Mouse (Mus musculus): ENCODE measurements around the gene Wdr31.
A peak's percentile ranks its signal among the peaks of the same experiment; 100 is the strongest.

Gene Wdr31

DNA sequence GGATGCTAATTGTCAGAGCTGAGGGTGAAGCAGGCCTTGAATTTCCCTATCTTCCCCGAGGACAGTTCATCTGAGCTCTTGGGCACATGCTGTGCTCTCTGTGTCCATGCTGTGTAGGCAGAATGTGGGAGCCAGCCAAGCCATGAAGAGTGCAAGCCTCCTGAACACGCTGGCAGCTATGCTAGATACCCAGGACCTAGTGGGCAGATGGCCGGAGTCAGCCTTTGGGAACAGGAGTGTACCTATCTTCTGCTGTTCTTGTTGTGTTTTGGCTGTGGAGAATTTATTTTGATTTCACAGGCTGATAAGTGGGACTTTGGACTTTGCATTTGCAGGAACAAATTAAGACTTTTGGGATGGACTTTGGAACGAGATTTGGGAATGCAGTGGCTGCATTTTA is 30.2 kb downstream of the Wdr31 start:
- no peak for DNase-seq (ENCODE audit: low spot score in 2 of 2)

DNA sequence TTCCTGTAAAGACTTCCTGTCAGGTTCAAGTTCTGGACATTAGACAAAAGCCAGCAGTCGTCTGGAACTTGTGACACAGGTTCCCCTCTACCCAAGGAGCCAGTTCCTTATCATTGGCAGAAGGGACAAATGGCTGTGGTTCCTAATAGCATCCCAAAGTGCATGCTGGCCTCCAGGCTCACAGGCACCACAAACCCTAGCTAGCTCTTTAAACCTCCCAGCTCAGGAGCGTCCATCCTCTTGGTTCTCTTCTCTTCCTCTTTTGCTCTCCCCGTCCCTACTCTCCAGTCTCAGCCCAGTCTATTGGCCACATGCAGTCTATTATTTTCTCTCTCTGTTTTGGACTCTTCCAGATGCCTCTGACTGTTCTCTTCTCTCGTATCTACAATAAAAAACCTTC is 30.9 kb downstream of the Wdr31 start:
- DNase-seq (ENCODE audit: low spot score in 2 of 2): no peak

DNA sequence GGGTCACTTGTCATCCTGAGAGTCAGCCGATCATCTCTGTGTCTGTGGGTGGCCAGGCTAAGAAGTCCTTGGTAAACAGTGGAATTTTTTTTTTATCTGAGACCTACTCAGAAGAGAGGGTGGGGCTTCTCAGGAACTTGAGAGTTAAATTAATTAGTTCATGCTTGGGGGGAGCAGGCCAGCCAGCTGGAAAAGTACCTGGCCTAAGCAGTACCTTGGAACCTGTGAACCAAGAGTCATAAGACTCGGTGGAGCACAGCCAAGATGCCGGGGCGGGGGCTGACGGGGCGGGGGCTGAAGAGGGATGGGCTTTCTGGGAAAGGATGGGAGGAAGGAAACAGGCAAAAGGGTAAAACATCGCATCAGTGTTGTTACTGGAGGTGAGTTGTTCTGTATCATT is 32.8 kb downstream of the Wdr31 start:
- DNase-seq (ENCODE audit: low spot score in 2 of 2): no peak

DNA sequence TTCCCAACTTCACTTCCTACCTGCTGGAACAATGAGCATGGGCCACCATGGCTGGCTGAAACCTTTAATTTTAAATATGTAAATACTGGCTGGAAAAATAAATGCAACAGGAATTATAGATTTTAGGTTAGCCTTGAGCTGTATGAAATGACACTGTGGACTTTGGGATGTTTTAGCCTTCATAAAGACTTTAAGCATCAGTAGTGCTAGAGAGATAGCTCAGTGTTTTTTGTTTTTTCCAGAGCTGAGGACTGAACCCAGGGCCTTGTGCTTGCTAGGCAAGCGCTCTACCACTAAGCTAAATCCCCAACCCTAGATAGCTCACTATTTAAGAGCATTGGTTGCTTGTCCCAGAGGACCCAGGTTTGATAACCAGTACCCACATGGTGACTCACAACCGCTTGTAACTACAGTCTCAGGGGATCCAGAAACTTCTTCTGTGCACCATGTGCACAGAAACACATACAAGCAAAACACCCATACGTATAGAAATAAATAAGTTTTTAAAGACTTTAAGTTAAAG is 33.4 kb downstream of the Wdr31 start:
- DNase-seq (ENCODE audit: low spot score in 2 of 2): no peak

DNA sequence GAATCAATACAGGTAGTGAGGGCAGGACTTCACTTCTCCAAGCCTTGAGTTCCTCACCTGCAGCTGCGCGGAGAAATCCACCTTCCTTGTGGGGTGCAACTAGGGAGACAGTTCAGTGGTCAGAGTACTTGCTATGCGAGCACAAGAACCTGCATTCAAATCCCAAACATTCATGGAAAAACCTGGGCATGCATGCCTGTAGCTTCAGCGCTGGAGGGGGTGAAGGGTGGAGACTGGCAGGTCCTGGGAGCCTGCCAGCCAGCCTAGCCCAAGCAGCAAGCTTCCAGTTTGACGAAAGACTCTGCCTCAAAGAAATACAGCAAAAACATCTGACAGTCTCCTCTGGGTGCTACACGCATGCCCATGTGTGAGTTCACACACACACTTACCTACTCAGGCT is 35.6 kb downstream of the Wdr31 start, which contains the start of gene Rnf183:
TSS of gene Rnf183 (minus strand) at position 172 of the 400 bp plus-strand sequence.
- no peak for DNase-seq (ENCODE audit: low spot score in 2 of 2)

DNA sequence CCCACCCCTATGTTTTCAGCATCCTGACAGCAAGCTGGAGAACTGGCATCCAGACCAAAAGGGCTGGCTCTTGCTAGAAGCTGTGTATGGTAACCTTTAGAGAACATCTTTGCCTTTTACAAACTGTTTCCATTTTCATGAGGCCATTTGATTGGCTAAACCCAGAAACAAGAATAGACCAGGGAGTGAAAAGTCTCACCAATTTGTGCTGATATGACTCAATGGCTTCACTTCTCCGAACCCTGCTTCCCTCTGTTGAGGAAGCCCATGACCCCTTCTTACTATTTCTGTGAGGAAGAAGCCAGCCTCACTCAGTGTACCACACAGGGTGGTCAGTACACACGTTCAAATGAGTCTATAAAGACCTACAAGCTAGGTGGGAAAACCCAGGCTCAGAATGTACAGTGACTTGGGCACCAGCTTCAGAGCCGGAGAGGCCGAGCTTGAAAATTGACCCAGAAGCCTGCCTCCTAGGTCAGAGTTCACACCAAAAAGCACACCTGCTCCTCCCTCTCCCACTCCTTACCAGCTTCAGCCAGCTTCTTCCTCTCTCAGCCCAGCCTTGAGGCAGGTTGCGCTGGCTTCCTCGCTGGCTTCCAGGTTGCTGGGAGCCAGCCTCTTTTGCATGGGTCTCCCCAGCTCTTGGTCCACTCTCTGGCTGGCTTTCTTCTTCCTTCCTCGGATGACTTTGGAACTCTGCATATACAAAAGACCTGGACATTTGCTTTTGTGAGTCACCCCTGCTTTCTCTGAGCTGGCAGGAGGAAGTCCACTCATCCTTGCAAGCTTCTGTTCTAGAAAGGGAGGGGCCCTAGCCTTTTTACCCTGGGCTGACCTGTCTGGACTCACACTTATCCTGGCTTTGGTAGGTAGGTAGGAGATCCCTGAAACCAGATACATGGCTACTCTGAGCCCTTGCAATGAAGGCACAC is 36.5 kb downstream of the Wdr31 start:
- no peak for DNase-seq (ENCODE audit: low spot score in 2 of 2)

DNA sequence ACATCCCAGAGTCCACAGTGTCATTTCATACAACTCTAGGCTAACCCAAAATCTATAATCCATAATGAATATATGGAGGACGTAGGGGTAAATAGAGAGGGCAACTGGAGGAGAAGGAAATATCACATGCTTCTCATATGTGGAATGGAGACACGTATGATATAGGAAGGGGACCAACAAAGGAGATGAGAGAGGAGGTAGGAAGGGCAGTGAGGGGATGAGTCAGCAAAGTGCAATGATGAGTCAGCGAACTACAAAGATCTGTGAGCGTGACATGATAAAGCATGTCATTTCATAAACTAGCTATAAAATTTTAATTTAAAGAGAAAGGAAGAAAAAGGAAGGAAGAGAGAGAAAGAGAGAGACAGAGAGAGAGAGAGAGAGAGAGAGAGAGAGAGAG is 39.2 kb downstream of the Wdr31 start:
- no peak for DNase-seq (ENCODE audit: low spot score in 2 of 2)

DNA sequence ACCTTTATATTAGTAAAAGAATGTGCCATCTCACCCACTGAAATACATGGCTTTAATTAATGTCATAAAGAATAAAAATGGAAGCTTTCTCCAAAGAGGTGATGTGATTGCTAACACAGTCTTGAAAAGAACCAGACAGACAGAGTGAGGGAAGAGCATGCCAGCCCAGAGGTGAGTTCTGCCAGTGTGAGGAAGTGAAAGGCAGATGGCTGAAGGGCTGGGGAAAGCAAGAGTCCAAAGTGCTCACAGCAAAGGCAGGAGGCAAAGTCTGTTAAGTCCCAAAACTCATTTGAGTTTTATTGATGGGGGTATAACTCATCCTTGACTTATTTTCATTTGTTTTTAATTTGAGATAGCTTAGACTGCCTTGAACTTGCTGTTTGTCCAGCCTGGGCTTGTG is 40.0 kb downstream of the Wdr31 start:
- no peak for DNase-seq (ENCODE audit: low spot score in 2 of 2)

DNA sequence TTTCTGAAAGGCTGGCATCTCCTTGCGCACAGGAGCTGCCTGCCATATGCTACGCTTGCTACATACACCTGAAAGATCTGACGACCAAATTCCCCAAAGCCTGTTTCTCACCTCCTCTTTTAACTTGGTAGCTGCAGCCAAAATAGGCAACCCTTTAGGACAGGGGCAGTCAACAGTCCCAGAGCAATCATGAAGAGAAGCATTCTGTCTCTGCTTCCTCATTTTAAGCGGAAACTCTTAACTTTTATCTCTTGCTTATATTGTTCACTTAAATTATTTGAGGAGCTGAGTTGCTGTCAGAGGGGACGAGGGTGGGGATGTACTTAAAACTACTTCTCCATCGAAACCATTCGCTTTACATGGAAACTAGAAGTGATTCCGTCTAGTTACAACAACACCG is 41.1 kb downstream of the Wdr31 start:
- DNase-seq (ENCODE audit: low spot score in 2 of 2): no peak

DNA sequence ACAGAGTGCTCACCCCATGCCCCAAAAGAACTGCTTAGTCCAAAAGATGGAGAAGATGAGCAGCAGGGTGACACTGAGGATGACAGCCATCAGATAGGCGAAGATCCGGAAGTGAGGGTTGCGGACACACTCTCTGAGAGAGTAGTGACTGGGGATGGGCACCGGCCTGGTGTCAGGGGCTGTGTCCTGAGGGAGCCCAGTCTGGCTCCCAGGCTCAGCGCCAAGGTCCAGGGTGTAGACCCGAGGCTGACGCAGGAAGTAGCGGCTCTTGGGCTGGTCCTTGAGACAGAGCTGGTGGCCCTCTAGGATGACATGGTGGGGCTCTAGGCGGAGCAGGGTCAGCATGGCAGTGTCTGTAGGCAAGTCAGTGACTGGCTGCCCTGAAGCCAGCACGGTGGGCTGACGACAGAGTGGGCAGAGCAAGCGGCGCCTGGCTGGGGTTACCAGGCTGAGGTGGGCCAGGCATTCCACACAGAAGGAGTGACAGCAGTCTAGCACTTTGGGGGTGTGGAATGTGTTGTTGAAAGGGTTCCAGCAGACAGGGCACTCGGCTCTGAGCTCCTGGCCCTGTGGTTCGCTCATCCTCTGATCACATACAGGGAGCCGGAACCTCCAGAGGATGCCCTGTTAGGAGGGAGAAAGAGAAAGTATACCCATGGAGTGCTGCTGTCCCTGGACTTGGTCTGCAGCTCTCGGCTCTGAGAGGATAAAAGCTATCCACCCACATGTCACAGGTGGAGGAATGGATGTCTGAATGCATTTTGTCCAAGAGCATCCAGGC is 42.5 kb downstream of the Wdr31 start:
- DNase-seq (ENCODE audit: low spot score in 2 of 2): no peak

DNA sequence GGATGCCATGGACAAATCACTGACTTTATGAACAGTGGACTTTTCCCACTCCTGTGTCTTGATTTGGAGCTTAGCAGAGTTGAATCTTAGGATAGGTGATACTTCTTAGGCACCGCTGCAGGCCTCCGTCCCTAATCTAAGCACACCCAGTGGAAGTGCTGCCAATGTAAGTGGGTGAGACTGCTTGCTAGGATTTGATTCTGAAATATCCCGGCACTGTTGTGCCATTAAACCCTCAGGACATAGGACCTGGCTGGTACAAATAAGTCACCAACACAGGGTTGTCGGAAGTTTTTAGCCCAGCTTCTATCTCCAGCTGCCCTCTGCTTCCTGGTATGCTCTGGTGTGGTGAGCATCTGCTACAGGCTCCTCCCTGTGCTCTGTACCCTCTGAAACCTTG is 44.8 kb downstream of the Wdr31 start:
- no peak for DNase-seq (ENCODE audit: low spot score in 2 of 2)

DNA sequence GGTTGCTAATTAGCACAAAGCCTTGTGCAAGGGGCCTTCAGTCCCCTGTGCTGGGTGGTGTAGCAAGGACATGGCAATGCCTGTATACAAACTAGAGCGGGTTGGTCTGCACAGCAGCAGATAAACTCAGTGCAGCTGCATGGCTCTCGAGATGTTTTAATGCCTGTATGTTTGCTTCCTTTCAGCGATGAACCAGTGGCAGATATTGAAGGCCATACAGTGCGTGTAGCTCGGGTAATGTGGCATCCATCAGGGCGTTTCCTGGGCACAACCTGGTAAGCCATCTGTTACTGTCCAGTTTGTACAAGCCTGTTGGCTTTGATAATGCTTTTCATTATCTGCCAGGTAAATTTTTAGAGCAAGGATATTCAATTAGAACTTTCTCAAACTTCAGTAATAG is 51.6 kb downstream of the Wdr31 start:
- DNase-seq (ENCODE audit: low spot score in 2 of 2): no peak

DNA sequence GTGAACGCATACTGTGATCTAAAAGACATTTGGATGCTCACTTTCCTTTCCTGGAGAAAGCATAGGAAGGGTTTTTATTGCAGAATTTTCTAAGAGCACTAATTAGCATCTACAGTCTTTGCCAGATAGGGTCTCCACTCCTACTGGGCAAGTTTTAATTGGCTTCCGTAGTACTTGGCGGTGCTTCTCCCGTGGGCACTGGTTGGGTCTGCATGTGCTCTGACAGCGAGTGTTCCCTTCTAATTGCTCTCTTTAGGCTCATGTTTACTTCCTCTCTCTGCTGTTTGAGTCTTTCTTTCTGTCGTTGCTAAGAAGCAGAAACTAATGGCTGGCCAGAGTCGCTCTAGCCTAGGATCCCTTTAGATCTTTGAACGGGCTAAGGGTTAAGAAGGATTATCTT is 52.2 kb downstream of the Wdr31 start:
- no peak for DNase-seq (ENCODE audit: low spot score in 2 of 2)

DNA sequence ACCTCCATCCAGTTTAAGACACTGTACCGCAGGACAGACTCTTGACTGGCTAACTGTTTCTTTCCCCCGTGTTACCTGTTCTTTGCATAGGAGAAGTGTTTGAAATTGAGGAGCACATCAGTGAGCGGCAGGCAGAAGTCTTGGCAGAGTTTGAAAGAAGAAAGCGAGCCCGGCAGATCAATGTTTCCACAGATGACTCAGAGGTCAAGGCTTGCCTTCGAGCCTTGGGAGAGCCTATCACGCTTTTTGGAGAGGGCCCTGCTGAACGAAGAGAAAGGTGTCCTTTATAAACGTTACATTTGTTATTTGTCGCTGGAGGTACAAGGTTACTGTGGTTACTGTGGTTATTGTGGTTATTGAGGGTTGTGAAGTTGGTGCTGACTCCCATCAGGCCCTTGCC is 59.1 kb downstream of the Wdr31 start:
- no peak for DNase-seq (ENCODE audit: low spot score in 2 of 2)

DNA sequence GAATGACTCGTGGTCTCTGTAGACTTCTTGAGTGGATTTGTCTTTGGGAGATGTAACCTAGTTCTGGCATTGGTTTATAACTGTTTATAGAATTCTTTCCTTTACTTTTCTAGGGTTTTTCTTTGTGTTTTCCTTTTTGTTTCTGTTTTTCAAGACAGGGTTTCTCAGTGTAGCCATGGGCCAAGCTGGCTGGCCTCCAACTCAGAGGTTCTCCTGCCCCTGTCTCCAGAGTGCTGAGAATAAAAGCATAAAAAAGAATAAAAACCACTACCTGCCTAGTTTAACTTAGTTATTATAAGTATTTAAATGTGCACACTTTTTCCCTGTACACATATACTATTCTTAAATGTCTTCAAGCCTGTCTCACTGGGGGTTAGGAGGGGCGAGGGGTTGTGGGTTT is 60.4 kb downstream of the Wdr31 start:
- no peak for DNase-seq (ENCODE audit: low spot score in 2 of 2)

DNA sequence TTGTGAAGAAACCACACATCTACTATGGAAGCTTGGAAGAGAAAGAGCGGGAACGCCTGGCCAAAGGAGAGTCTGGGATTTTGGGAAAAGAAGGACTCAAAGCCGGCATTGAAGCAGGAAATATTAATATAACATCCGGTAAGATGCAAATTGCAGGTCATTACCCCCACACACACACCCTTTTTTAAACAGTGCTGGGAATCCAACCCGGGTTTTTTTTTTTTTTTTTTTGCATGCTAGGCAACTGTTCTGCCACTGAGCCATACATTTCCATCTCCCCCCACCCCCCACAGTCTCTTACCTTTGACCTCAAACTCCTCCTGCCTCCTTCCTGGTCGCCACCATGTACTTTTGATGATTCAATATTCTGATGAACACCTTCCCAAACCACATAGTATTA is 61.1 kb downstream of the Wdr31 start:
- DNase-seq (ENCODE audit: low spot score in 2 of 2): no peak

DNA sequence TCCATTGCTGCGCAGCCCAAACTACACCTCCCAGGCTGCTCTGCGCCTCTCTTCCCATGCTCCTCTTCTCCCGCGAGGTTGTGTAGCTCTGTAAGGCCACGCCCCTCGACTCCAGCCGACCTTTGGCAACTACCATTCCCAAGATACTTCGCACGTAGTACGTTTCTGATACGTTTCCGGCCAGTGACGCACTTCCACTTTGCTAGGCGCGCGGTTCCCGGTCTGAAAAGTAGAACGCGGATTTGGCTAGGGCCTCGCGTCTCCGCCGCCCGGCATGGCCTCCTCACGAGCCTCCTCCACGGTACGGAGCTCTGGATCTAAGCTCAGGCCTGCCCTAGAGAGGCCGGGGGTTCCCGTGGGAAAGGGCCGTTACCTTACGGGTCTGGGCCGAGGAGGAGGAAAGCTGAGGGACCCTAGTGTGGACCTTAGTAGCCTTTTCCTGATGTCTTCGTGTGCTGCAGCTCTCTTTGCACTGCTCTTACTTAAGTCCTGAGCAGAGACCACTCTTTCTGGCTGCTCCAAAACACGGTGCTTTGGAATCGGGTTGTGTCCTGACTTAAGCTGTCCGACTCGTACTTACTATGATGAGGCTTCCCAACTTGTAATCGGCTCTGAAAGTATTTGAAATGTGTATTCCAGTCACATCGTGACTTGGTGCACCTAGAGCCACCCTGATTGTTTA is 62.0 kb downstream of the Wdr31 start, which contains the start of the genes Cdc26 and Prpf4:
TSS of gene Cdc26 (minus strand) at position 42 of the 682 bp plus-strand sequence.
TSS of gene Prpf4 (plus strand) at position 197 of the 682 bp plus-strand sequence.
- DNase-seq (ENCODE audit: low spot score in 2 of 2): peak; percentile 98

DNA sequence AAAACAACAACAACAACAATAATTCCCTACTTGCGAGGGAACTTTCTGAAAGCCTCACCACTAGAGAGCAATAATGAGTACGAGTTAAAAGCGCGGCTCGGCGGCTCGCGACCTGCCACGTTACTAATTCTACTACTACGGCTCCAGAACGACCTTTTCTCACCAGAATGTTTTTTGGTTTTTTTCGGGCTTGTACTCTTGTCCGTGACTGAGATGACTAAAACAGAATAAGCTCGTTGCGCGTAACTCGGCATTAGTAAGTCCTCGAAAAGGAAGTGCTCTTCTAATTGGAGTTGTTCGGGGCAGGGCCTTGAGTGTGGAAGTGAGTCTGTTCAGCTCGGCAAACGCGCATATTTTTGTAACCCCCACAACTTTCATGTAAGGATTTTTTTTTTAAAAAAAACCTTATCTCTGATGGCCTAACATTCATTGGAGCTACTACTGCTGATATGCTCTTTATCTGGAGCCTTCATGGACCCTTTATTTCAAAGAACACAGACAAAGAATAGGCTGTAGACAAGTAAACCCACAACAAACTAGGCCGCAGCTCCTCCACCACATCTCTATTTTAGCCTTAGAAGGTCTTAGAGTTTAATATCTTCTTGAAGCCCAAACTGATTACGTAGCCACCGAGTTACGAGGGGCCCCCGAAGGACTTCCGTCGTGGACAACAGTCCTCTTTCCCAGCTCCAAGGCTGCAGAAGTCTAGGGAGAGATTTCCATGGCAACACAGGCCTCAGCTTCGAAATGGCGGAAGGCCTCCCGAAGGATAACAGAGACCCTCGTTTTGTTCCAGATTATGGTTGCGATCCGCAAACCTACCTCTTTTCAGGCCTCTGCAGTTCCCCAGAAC is 62.7 kb downstream of the Wdr31 start:
- peak; percentile 23 to 38 for DNase-seq (ENCODE audit: low spot score in 2 of 2)

DNA sequence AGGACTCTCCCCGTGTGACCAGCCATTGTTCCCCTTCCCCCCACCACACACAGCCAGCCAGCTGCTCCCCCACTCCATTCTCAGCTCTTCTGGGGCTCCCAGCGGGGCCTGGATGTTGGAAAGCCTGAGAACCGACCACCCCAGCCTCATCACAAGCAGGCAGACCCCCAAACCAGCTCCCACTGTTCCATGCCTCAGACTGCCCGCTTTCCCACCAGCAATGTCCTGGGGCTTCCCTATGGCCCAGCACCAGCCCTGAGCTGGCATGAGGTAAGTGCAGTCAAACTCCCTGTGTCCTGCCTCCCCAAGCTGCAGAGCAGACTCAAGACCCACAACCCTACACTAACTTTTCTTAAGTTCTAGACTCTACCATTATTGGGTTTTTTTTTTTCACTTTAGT is 64.6 kb downstream of the Wdr31 start:
- no peak for DNase-seq (ENCODE audit: low spot score in 2 of 2)

DNA sequence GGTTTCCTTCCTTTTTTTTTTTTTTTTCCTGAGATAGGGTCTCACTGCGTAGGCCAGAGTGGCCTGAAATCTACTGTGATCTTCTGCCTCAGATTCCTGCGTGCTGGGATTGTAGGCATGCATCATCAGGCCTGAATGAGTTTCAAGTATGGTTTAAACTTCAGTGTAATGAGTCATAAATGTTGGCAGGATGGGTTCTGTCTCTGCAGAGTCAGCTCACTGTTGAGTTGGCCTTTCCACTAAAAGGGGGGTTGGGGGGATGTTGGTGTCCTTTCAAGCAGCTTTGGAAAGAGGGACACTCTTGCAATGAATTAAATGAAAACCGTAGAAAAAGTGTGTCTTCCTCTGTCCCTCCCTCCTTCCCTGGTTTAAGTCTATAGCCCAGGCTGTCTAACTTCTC is 71.7 kb downstream of the Wdr31 start:
- DNase-seq (ENCODE audit: low spot score in 2 of 2): no peak

Data from frontal cortex, postnatal 14 days (tissue).